In the genomic region with DNA sequence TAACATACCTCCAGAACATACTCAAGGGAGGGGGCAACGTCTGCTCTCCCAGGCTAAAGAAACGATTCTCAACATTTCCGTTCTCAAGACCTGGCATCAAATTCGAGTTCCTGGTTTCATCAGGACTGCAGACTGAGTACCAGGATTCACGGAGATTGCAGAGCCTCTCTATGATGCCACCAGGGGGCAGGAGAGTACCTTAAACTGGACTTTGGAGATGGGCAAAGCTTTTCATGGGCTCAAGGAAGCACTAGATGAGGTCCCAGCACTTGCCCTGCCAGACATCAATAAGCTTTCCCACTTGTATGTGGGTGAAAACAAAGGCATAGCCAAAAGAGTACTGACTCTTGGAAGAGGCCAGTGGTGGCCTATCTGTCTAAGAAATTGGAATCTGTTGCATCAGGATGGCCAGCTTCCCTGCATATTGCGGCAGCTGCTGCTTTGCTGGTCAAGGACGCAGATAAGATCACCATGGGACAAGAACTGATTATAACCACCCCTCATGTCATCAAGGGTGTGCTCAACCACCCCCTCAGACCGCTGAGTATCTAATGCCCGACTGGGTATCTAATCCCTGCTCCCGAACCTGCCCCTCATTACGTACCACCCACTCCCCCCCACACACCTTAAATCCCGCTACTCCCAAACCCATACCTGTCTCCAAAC, we compare ENCODE assay signal across 8 mouse cellular contexts. TPM values are rescaled to one million over a fixed set of nuclear protein-coding genes. Genes with fewer than 3 reads are reported as not detected.
DNase-seq lines count a peak whose midpoint lies in the region; ATAC-seq and TF ChIP-seq lines count a peak whose summit lies in the region.

No protein-coding gene starts in this region.

- 56% methylated on average over 12 of the region's 12 CpGs for WGBS in hindbrain, embryonic 11.5 days
- 55% methylated on average over 12 of the region's 12 CpGs for WGBS in hindbrain, embryonic 16.5 days
- 45% methylated on average over 12 of the region's 12 CpGs for WGBS in intestine, embryonic 15.5 days
- WGBS in olfactory bulb, adult 2 months = 51% methylated on average over 12 of the region's 12 CpGs
- WGBS in thymus, adult 2 months = 52% methylated on average over 12 of the region's 12 CpGs

- no peaks in the 10 kb centered on the region for H3K4me1 ChIP-seq in hindbrain, embryonic 11.5 days (replicated peaks; ENCODE audit: control insufficient read depth, insufficient read depth, low read length)
- no peaks in the 10 kb centered on the region for H3K4me1 ChIP-seq in hindbrain, embryonic 16.5 days (ENCODE audit: control insufficient read depth, insufficient read depth, low read depth, low read length)
- no peaks in the 10 kb centered on the region for H3K4me1 ChIP-seq in intestine, embryonic 15.5 days (replicated peaks)
- no peaks in the 10 kb centered on the region for H3K4me1 ChIP-seq in olfactory bulb, adult 2 months (ENCODE audit: control insufficient read depth, insufficient read depth, low read length)
- peaks cover 6% of the 10 kb centered on the region for H3K4me1 ChIP-seq in thymus, adult 2 months (replicated peaks; ENCODE audit: control insufficient read depth, insufficient read depth, low read length)

- intact Hi-C loops in left cerebral cortex, postnatal 14 days (cut with DNase I) = loop anchor here (5.0 kb wide), 1 partner anchor 117 kb away; a partner anchor contains a TSS

- peak; percentile 15; the same call in 1 of the 2 replicates for TF ChIP-seq CTCF in olfactory bulb, adult 2 months (IDR thresholded peaks at IDR 0.05; ENCODE audit: insufficient read depth, low read depth, low read length)
- TF ChIP-seq CTCF in thymus, adult 2 months (IDR thresholded peaks at IDR 0.05; ENCODE audit: borderline replicate concordance, control insufficient read depth, extremely low read depth, insufficient read depth, low read length, poor library complexity) = no peak

- DNase-seq in hindbrain, embryonic 11.5 days (ENCODE audit: low spot score) = peak; percentile 87
- DNase-seq in cerebellum, adult 11-12 months = peak; percentile 51
- peak; percentile 55 to 76 for DNase-seq in frontal cortex, postnatal 14 days (ENCODE audit: low spot score in 2 of 2)
- peak; percentile 81 to 89 for DNase-seq in left cerebral cortex, postnatal 14 days (ENCODE audit: low spot score in 2 of 2)
- peak; percentile 56 for DNase-seq in thymus, adult 2 months

- no peaks in the 10 kb centered on the region for H3K36me3 ChIP-seq in hindbrain, embryonic 11.5 days (ENCODE audit: control insufficient read depth, insufficient read depth, low read length)
- no peaks in the 10 kb centered on the region for H3K36me3 ChIP-seq in hindbrain, embryonic 16.5 days (ENCODE audit: control insufficient read depth, insufficient read depth, low read length)
- no peaks in the 10 kb centered on the region for H3K36me3 ChIP-seq in intestine, embryonic 15.5 days
- no peaks in the 10 kb centered on the region for H3K36me3 ChIP-seq in thymus, adult 2 months (ENCODE audit: control insufficient read depth, insufficient read depth, low read length)

- H3K9me3 ChIP-seq in hindbrain, embryonic 11.5 days (ENCODE audit: control insufficient read depth, low read length) = no peaks in the 10 kb centered on the region
- no peaks in the 10 kb centered on the region for H3K9me3 ChIP-seq in hindbrain, embryonic 16.5 days (ENCODE audit: control insufficient read depth, low read length)
- no peaks in the 10 kb centered on the region for H3K9me3 ChIP-seq in intestine, embryonic 15.5 days

- no peak overlapping the region for H3K4me2 ChIP-seq in hindbrain, embryonic 11.5 days (replicated peaks; ENCODE audit: low read depth, low read length)
- H3K4me2 ChIP-seq in hindbrain, embryonic 16.5 days (ENCODE audit: low read length) = no peak overlapping the region
- no peak overlapping the region for H3K4me2 ChIP-seq in intestine, embryonic 15.5 days (replicated peaks)

- no peak overlapping the region for H3K27ac ChIP-seq in hindbrain, embryonic 11.5 days (ENCODE audit: low read depth, low read length)
- H3K27ac ChIP-seq in hindbrain, embryonic 16.5 days (ENCODE audit: low read depth, low read length) = no peak overlapping the region
- no peak overlapping the region for H3K27ac ChIP-seq in intestine, embryonic 15.5 days
- H3K27ac ChIP-seq in olfactory bulb, adult 2 months (ENCODE audit: insufficient read depth, low read depth, low read length) = no peak overlapping the region
- no peak overlapping the region for H3K27ac ChIP-seq in thymus, adult 2 months (ENCODE audit: control insufficient read depth, insufficient read depth, low read length)

- H3K27me3 ChIP-seq in hindbrain, embryonic 11.5 days (ENCODE audit: control insufficient read depth, insufficient read depth, low read length) = no peaks in the 10 kb centered on the region
- no peaks in the 10 kb centered on the region for H3K27me3 ChIP-seq in hindbrain, embryonic 16.5 days (replicated peaks; ENCODE audit: control insufficient read depth, insufficient read depth, low read length)
- H3K27me3 ChIP-seq in intestine, embryonic 15.5 days (replicated peaks) = no peaks in the 10 kb centered on the region
- H3K27me3 ChIP-seq in thymus, adult 2 months (ENCODE audit: control insufficient read depth, insufficient read depth, low read length) = no peaks in the 10 kb centered on the region

- TF ChIP-seq POLR2A in olfactory bulb, adult 2 months (IDR thresholded peaks at IDR 0.05; ENCODE audit: insufficient read depth, low read depth, low read length) = no peak
- no peak for TF ChIP-seq POLR2A in thymus, adult 2 months (IDR thresholded peaks at IDR 0.05; ENCODE audit: control insufficient read depth, extremely low read depth, insufficient read depth, low read length, poor library complexity)

- H3K4me3 ChIP-seq in hindbrain, embryonic 11.5 days (ENCODE audit: low read depth, low read length) = no peak overlapping the region
- H3K4me3 ChIP-seq in hindbrain, embryonic 16.5 days (ENCODE audit: low read length) = no peak overlapping the region
- H3K4me3 ChIP-seq in intestine, embryonic 15.5 days (replicated peaks) = no peak overlapping the region
- H3K4me3 ChIP-seq in olfactory bulb, adult 2 months (ENCODE audit: insufficient read depth, low read depth, low read length) = no peak overlapping the region
- no peak overlapping the region for H3K4me3 ChIP-seq in thymus, adult 2 months (ENCODE audit: control insufficient read depth, insufficient read depth, low read length)

- ATAC-seq in hindbrain, embryonic 11.5 days (ENCODE audit: low FRiP score) = 0 out of 2 replicates have a peak, but pooled peaks have one; percentile 14
- no peak; the same call in 1 of the 2 replicates for ATAC-seq in hindbrain, embryonic 16.5 days
- ATAC-seq in intestine, embryonic 15.5 days = peak; percentile 76

- H3K9ac ChIP-seq in hindbrain, embryonic 11.5 days (ENCODE audit: low read depth, low read length) = no peak overlapping the region
- H3K9ac ChIP-seq in hindbrain, embryonic 16.5 days (ENCODE audit: low read depth, low read length) = no peak overlapping the region
- no peak overlapping the region for H3K9ac ChIP-seq in intestine, embryonic 15.5 days

RNA-seq across cellular contexts. Expression of a gene that starts 33.3 kb away (rescaled TPM):
- polyA plus RNA-seq in hindbrain, embryonic 11.5 days (2014; fragmentation: Nextera tagmentation; extraction: Ambion mirVana) = 2.6 and 3.6 TPM in 2 replicates
- polyA plus RNA-seq in hindbrain, embryonic 16.5 days (2015; fragmentation: Nextera tagmentation; extraction: Ambion mirVana) = 22.3 and 24.5 TPM in 2 replicates
- polyA plus RNA-seq in intestine, embryonic 15.5 days (2015; fragmentation: Nextera tagmentation; extraction: Ambion mirVana) = 20.0 and 20.3 TPM in 2 replicates
- total RNA-seq in left cerebral cortex, postnatal 14 days (2021) = 10 to 100 TPM; 19.8 to 22.7 TPM
- not detected in 2 replicates for polyA plus RNA-seq in olfactory bulb, adult 2 months (2012; ENCODE audit: insufficient read depth, insufficient read length, low replicate concordance, missing spikeins)
- 12.9 and 20.0 TPM in 2 replicates for polyA plus RNA-seq in thymus, adult 2 months (2012; rRNA removed)
